Mouse (Mus musculus) liver, embryonic 16.5 days (tissue): Measurements from ENCODE around the gene Ttll1. TPM values are rescaled to one million over a fixed set of nuclear protein-coding genes. Genes with fewer than 3 reads are reported as not detected.
A peak's percentile ranks its signal among the peaks of the same experiment; 100 is the strongest.

Source experiments
- ATAC-seq: fragments of 200-750 bp; cut with Nextera tagmentation; 2 replicates; pipeline ENCODE4 v1.8.0; 2017; ENCODE audit warnings: low read depth, mild to moderate bottlenecking, moderate number of reproducible peaks, moderate library complexity
- H3K27ac ChIP-seq: fragments of 300-500 bp; sonication (generic); 2 replicates; pipeline ENCODE4 v1.5.1; 2014; ENCODE audit warnings: mild to moderate bottlenecking, low read length
- H3K27me3 ChIP-seq: fragments of 300-500 bp; sonication (generic); 2 replicates; pipeline ENCODE4 v1.6.1; 2014; ENCODE audit warnings: low read depth, low read length, mixed read lengths; ENCODE audit not compliant: control insufficient read depth, insufficient read depth
- H3K36me3 ChIP-seq: fragments of 300-500 bp; sonication (generic); 2 replicates; pipeline ENCODE4 v1.6.1; 2014; ENCODE audit warnings: mild to moderate bottlenecking; ENCODE audit not compliant: control insufficient read depth, insufficient read depth
- H3K4me1 ChIP-seq: fragments of 300-500 bp; sonication (generic); 2 replicates; pipeline ENCODE4 v1.6.1; 2014; ENCODE audit warnings: low read depth, low read length, mixed read lengths; ENCODE audit not compliant: control insufficient read depth
- H3K4me2 ChIP-seq: fragments of 300-500 bp; sonication (generic); 2 replicates; pipeline ENCODE4 v1.6.1; 2014; ENCODE audit warnings: low read depth, low read length, mixed read lengths
- H3K4me3 ChIP-seq: fragments of 300-500 bp; sonication (generic); 2 replicates; pipeline ENCODE4 v1.5.1; 2014; ENCODE audit warnings: low read depth, mild to moderate bottlenecking, low read length
- H3K9ac ChIP-seq: fragments of 300-500 bp; sonication (generic); 2 replicates; pipeline ENCODE4 v1.6.1; 2014; ENCODE audit warnings: low read depth, low read length
- H3K9me3 ChIP-seq: fragments of 300-500 bp; sonication (generic); replicated peaks from 2 replicates; pipeline ENCODE4 v1.6.1; 2016; ENCODE audit warnings: low read length; ENCODE audit not compliant: control insufficient read depth
- WGBS: fragments of 180-500 bp; shearing (Covaris S2); extraction: QIAGEN DNeasy Blood & Tissue Kit; methylation state at CpG from one replicate; pipeline ENCODE4 v1.1.7; 2014; ENCODE audit not compliant: insufficient replicate concordance; 5-methylcytosine and 5-hydroxymethylcytosine counted together
- polyA plus RNA-seq: library from polyadenylated mRNA; unstranded; fragments of >200 nt; fragmentation: Nextera tagmentation; extraction: Ambion mirVana; gene quantifications from 2 replicates; pipeline ENCODE4 v1.2.1, GENCODE M21; 2015

Gene Ttll1
- polyA plus RNA-seq, 1 experiment from 2014 or later: 4.7 TPM

GRCm38 (mm10) chr15:83494572-83494920 lies 16.1 kb downstream of the Ttll1 start:
- no peaks in the 10 kb centered on the region for H3K36me3 ChIP-seq
- H3K27me3 ChIP-seq: no peaks in the 10 kb centered on the region
- H3K27ac ChIP-seq: no peak overlapping the region
- no peak overlapping the region for H3K9ac ChIP-seq
- H3K4me1 ChIP-seq: peaks cover 6% of the 10 kb centered on the region
- H3K4me2 ChIP-seq: no peak overlapping the region
- H3K4me3 ChIP-seq: no peak overlapping the region
- no peaks in the 10 kb centered on the region for H3K9me3 ChIP-seq
- ATAC-seq: no peak
- WGBS: 68% methylated on average over 6 of the region's 6 CpGs

GRCm38 (mm10) chr15:83493856-83494571 lies 16.7 kb downstream of the Ttll1 start:
- Histone ChIP-seq H3K4me3 (no peak overlapping the region), H3K36me3 (no peaks in the 10 kb centered on the region), H3K4me2 (no peak overlapping the region), H3K4me1 (peaks cover 6% of the 10 kb centered on the region), H3K27ac (no peak overlapping the region), H3K27me3 (no peaks in the 10 kb centered on the region), H3K9me3 (no peaks in the 10 kb centered on the region), H3K9ac (no peak overlapping the region)
- 69% methylated on average over 7 of the region's 7 CpGs for WGBS
- ATAC-seq: no peak

GRCm38 (mm10) chr15:83491891-83492290 lies 18.8 kb downstream of the Ttll1 start:
- Histone ChIP-seq H3K9me3 (no peaks in the 10 kb centered on the region), H3K36me3 (no peaks in the 10 kb centered on the region), H3K9ac (no peak overlapping the region), H3K4me2 (no peak overlapping the region), H3K4me1 (peaks cover 6% of the 10 kb centered on the region), H3K4me3 (no peak overlapping the region), H3K27me3 (no peaks in the 10 kb centered on the region), H3K27ac (no peak overlapping the region)
- ATAC-seq: no peak
- WGBS: 75% methylated on average over 5 of the region's 5 CpGs

GRCm38 (mm10) chr15:83489471-83489870 lies 21.2 kb downstream of the Ttll1 start:
- WGBS: 84% methylated on average over 20 of the region's 20 CpGs
- no peak for ATAC-seq
- Histone ChIP-seq H3K4me1 (no peaks in the 10 kb centered on the region; the same call in 1 of the 2 replicates), H3K36me3 (no peaks in the 10 kb centered on the region), H3K9ac (no peak overlapping the region), H3K9me3 (no peaks in the 10 kb centered on the region), H3K4me2 (no peak overlapping the region), H3K4me3 (no peak overlapping the region), H3K27ac (no peak overlapping the region), H3K27me3 (no peaks in the 10 kb centered on the region)

- Histone ChIP-seq H3K4me1 (no peaks in the 10 kb centered on the region; the same call in 1 of the 2 replicates), H3K4me3 (no peak overlapping the region), H3K27me3 (no peaks in the 10 kb centered on the region), H3K27ac (no peak overlapping the region), H3K9ac (no peak overlapping the region), H3K36me3 (no peaks in the 10 kb centered on the region), H3K4me2 (no peak overlapping the region), H3K9me3 (no peaks in the 10 kb centered on the region)
- 72% methylated on average over 9 of the region's 9 CpGs for WGBS
- no peak for ATAC-seq
These were observed 23.1 kb downstream of the Ttll1 start for GRCm38 (mm10) chr15:83487477-83488115.

- Histone ChIP-seq H3K4me3 (no peak overlapping the region), H3K4me2 (no peak overlapping the region), H3K4me1 (no peaks in the 10 kb centered on the region; the same call in 1 of the 2 replicates), H3K27ac (no peak overlapping the region), H3K9me3 (no peaks in the 10 kb centered on the region), H3K36me3 (no peaks in the 10 kb centered on the region), H3K9ac (no peak overlapping the region), H3K27me3 (no peaks in the 10 kb centered on the region)
- ATAC-seq: no peak
- WGBS: 82% methylated on average over 10 of the region's 10 CpGs
These were observed 26.4 kb downstream of the Ttll1 start for GRCm38 (mm10) chr15:83484311-83484710.

GRCm38 (mm10) chr15:83483482-83483881 lies 27.2 kb downstream of the Ttll1 start:
- Histone ChIP-seq H3K27me3 (no peaks in the 10 kb centered on the region), H3K4me1 (no peaks in the 10 kb centered on the region; the same call in 1 of the 2 replicates), H3K9ac (no peak overlapping the region), H3K27ac (no peak overlapping the region), H3K36me3 (no peaks in the 10 kb centered on the region), H3K9me3 (no peaks in the 10 kb centered on the region), H3K4me3 (no peak overlapping the region), H3K4me2 (no peak overlapping the region)
- ATAC-seq: 0 out of 2 replicates have a peak, but pooled peaks have one; percentile 16
- 23% methylated on average over 2 of the region's 2 CpGs for WGBS

- Histone ChIP-seq H3K36me3 (no peaks in the 10 kb centered on the region), H3K27ac (no peak overlapping the region), H3K27me3 (no peaks in the 10 kb centered on the region), H3K4me2 (no peak overlapping the region), H3K4me3 (no peak overlapping the region), H3K9ac (no peak overlapping the region), H3K9me3 (no peaks in the 10 kb centered on the region), H3K4me1 (no peaks in the 10 kb centered on the region; the same call in 1 of the 2 replicates)
- ATAC-seq: no peak
- WGBS: 40% methylated on average over 8 of the region's 8 CpGs
These were observed 28.0 kb downstream of the Ttll1 start for GRCm38 (mm10) chr15:83482645-83483224.

- Histone ChIP-seq H3K9me3 (no peaks in the 10 kb centered on the region), H3K4me1 (no peaks in the 10 kb centered on the region; the same call in 1 of the 2 replicates), H3K36me3 (no peaks in the 10 kb centered on the region), H3K27me3 (no peaks in the 10 kb centered on the region), H3K9ac (no peak overlapping the region), H3K4me3 (no peak overlapping the region), H3K27ac (no peak overlapping the region), H3K4me2 (no peak overlapping the region)
- 60% methylated on average over 10 of the region's 10 CpGs for WGBS
- no peak for ATAC-seq
These were observed 29.4 kb downstream of the Ttll1 start for GRCm38 (mm10) chr15:83481236-83481780.
